Mouse (Mus musculus) right cerebral cortex, adult 2 months (tissue): ENCODE data around the gene F2rl3.

ENCODE experiments used
- DNase-seq, 2 experiments: peaks; one replicate each; pipeline ENCODE4 v3.0.0; 2021 to 2022; ENCODE audit warnings: low spot score in 2 of 2

Gene F2rl3

GRCm38 (mm10) chr8:72765696-72766095 lies 4.0 kb downstream of the F2rl3 start:
- no peak for DNase-seq

- DNase-seq, result no peak
These were observed 5.1 kb downstream of the F2rl3 start for GRCm38 (mm10) chr8:72766777-72767176.

- DNase-seq, result no peak
These were observed 16.1 kb downstream of the F2rl3 start for GRCm38 (mm10) chr8:72777797-72778196.

- DNase-seq, result no peak
These were observed 19.0 kb downstream of the F2rl3 start for GRCm38 (mm10) chr8:72780644-72781043.

GRCm38 (mm10) chr8:72801583-72801982 lies 39.9 kb downstream of the F2rl3 start:
- no peak for DNase-seq

GRCm38 (mm10) chr8:72812690-72813089 lies 51.0 kb downstream of the F2rl3 start:
- DNase-seq, result no peak
